Mouse (Mus musculus): ENCODE measurements around the gene Tas2r134. TPM values are rescaled to one million over a fixed set of nuclear protein-coding genes. Genes with fewer than 3 reads are reported as not detected.

The Tas2r134 gene
- polyA plus RNA-seq (2012; rRNA removed), result not detected in 2 replicates

DNA sequence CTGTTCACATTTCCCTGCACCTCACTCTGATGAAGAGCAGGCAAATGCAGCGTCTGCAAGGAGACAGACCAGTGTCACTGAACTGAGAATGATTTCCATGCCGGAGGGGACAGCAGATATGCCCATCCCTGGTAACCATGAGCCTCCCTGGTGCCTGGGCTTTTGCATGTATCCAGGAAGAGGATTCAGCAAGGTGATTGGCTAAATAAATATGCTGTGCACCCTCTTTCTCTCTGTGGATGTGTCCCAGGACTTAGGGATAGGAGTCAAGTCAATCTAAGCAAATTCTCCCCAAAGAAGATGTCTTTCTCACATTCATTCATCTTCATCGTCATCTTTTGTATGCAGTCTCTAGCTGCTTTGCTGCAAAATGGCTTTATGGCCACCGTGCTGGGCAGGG lies at the start of gene Tas2r134:
Gene Tas2r134 (plus strand): TSS at position 301 of the 400 bp plus-strand sequence.
- Histone ChIP-seq H3K27ac (ENCODE audit: insufficient read depth, low read depth, low read length) (no peak within 1 kb of the TSS), H3K4me3 (ENCODE audit: low read depth, low read length) (no peak within 1 kb of the TSS), H3K4me1 (ENCODE audit: control insufficient read depth, insufficient read depth, insufficient read length, low read length) (no peaks in the 10 kb centered on the region), H3K27me3 (ENCODE audit: control insufficient read depth, insufficient read depth, low read length) (no peaks in the 10 kb centered on the region), H3K36me3 (ENCODE audit: control insufficient read depth, insufficient read depth, low read length) (no peaks in the 10 kb centered on the region)
- WGBS, result 77% methylated on average over 4 of the region's 4 CpGs
- TF ChIP-seq POLR2A (IDR thresholded peaks at IDR 0.05; ENCODE audit: low read depth, low read length) (no peak), CTCF (IDR thresholded peaks at IDR 0.05; ENCODE audit: extremely low read depth, insufficient read length, insufficient replicate concordance, low read depth, low read length) (no peak)

GRCm38 (mm10) chr2:51579767-51580166 lies 47.5 kb upstream of the Tas2r134 start:
- no peak for TF ChIP-seq CTCF (IDR thresholded peaks at IDR 0.05; ENCODE audit: extremely low read depth, insufficient read length, insufficient replicate concordance, low read depth, low read length)
- TF ChIP-seq POLR2A (IDR thresholded peaks at IDR 0.05; ENCODE audit: low read depth, low read length), result no peak
- Histone ChIP-seq H3K36me3 (ENCODE audit: control insufficient read depth, insufficient read depth, low read length) (no peaks in the 10 kb centered on the region), H3K4me1 (ENCODE audit: control insufficient read depth, insufficient read depth, insufficient read length, low read length) (no peaks in the 10 kb centered on the region), H3K27ac (ENCODE audit: insufficient read depth, low read depth, low read length) (no peak overlapping the region), H3K4me3 (ENCODE audit: low read depth, low read length) (no peak overlapping the region), H3K27me3 (ENCODE audit: control insufficient read depth, insufficient read depth, low read length) (no peaks in the 10 kb centered on the region)
- WGBS, result 76% methylated on average over 5 of the region's 5 CpGs

GRCm38 (mm10) chr2:51584050-51585046 lies 43.0 kb upstream of the Tas2r134 start:
- Histone ChIP-seq H3K4me3 (ENCODE audit: low read depth, low read length) (no peak overlapping the region), H3K36me3 (ENCODE audit: control insufficient read depth, insufficient read depth, low read length) (no peaks in the 10 kb centered on the region), H3K27me3 (ENCODE audit: control insufficient read depth, insufficient read depth, low read length) (no peaks in the 10 kb centered on the region), H3K27ac (ENCODE audit: insufficient read depth, low read depth, low read length) (no peak overlapping the region), H3K4me1 (ENCODE audit: control insufficient read depth, insufficient read depth, insufficient read length, low read length) (peaks cover 5% of the 10 kb centered on the region; the same call in 1 of the 2 replicates)
- whole genome bisulfite sequencing, result 91% methylated on average over 9 of the region's 9 CpGs
- no peak for TF ChIP-seq CTCF (IDR thresholded peaks at IDR 0.05; ENCODE audit: extremely low read depth, insufficient read length, insufficient replicate concordance, low read depth, low read length)
- no peak for TF ChIP-seq POLR2A (IDR thresholded peaks at IDR 0.05; ENCODE audit: low read depth, low read length)

DNA sequence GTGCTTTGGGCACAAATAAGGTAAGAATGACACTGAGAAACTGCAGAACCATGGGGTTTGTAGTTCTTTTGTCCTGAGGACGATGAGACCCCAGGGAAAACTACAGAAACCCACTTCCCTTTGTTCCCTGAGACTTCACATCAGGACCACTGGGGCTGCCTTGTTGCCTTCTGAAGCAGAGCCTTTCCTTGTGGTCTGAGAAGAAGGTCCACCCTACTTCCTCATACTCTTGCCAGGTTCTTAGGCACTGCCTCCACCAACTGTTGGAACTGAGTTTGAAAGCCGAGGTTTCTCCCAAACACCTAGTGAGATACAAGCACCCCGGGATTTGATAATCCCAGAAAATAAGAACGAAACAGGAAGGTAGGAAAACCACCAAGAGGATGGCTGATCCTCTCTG lies 39.0 kb upstream of the Tas2r134 start:
- H3K36me3 ChIP-seq (ENCODE audit: control insufficient read depth, insufficient read depth, low read length), result no peaks in the 10 kb centered on the region
- 30% methylated on average over 4 of the region's 4 CpGs for WGBS
- H3K4me1 ChIP-seq (ENCODE audit: control insufficient read depth, insufficient read depth, insufficient read length, low read length), result peaks cover 5% of the 10 kb centered on the region; the same call in 1 of the 2 replicates
- no peak overlapping the region for H3K27ac ChIP-seq (ENCODE audit: insufficient read depth, low read depth, low read length)
- TF ChIP-seq CTCF (IDR thresholded peaks at IDR 0.05; ENCODE audit: extremely low read depth, insufficient read length, insufficient replicate concordance, low read depth, low read length) (no peak), POLR2A (IDR thresholded peaks at IDR 0.05; ENCODE audit: low read depth, low read length) (no peak)
- H3K27me3 ChIP-seq (ENCODE audit: control insufficient read depth, insufficient read depth, low read length), result no peaks in the 10 kb centered on the region
- H3K4me3 ChIP-seq (ENCODE audit: low read depth, low read length), result no peak overlapping the region

GRCm38 (mm10) chr2:51588895-51589294 lies 38.4 kb upstream of the Tas2r134 start:
- H3K36me3 ChIP-seq (ENCODE audit: control insufficient read depth, insufficient read depth, low read length), result no peaks in the 10 kb centered on the region
- no peaks in the 10 kb centered on the region for H3K27me3 ChIP-seq (ENCODE audit: control insufficient read depth, insufficient read depth, low read length)
- WGBS, result 45% methylated on average over 6 of the region's 6 CpGs
- peaks cover 5% of the 10 kb centered on the region; the same call in 1 of the 2 replicates for H3K4me1 ChIP-seq (ENCODE audit: control insufficient read depth, insufficient read depth, insufficient read length, low read length)
- H3K4me3 ChIP-seq (ENCODE audit: low read depth, low read length), result no peak overlapping the region
- TF ChIP-seq POLR2A (IDR thresholded peaks at IDR 0.05; ENCODE audit: low read depth, low read length), result no peak
- peak; percentile 66; the same call in 1 of the 2 replicates for TF ChIP-seq CTCF (IDR thresholded peaks at IDR 0.05; ENCODE audit: extremely low read depth, insufficient read length, insufficient replicate concordance, low read depth, low read length)
- no peak overlapping the region for H3K27ac ChIP-seq (ENCODE audit: insufficient read depth, low read depth, low read length)

GRCm38 (mm10) chr2:51589627-51590026 lies 37.7 kb upstream of the Tas2r134 start:
- Histone ChIP-seq H3K4me3 (ENCODE audit: low read depth, low read length) (no peak overlapping the region), H3K36me3 (ENCODE audit: control insufficient read depth, insufficient read depth, low read length) (no peaks in the 10 kb centered on the region), H3K4me1 (ENCODE audit: control insufficient read depth, insufficient read depth, insufficient read length, low read length) (peaks cover 5% of the 10 kb centered on the region; the same call in 1 of the 2 replicates), H3K27ac (ENCODE audit: insufficient read depth, low read depth, low read length) (no peak overlapping the region), H3K27me3 (ENCODE audit: control insufficient read depth, insufficient read depth, low read length) (no peaks in the 10 kb centered on the region)
- no peak for TF ChIP-seq CTCF (IDR thresholded peaks at IDR 0.05; ENCODE audit: extremely low read depth, insufficient read length, insufficient replicate concordance, low read depth, low read length)
- TF ChIP-seq POLR2A (IDR thresholded peaks at IDR 0.05; ENCODE audit: low read depth, low read length), result no peak
- WGBS, result 86% methylated on average over 1 of the region's 1 CpGs

DNA sequence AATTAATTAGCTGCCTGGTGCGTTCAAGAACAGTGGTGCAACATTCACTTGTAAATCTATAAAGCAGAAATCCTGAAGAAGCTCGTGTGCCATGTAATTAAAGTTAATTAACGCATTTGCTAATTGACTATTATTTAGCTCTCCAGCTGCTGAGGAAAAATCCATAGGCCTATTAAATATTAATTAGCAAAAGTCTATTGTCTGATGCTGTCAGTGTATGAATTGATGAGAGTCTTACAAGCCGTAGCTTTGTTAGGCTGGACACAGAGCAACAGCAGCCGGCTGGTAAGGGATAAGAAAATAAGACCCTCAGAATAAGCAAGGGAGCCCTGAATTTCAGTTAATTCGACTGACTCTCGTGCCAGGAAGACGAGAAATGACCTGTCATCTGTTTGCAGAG lies 37.0 kb upstream of the Tas2r134 start:
- Histone ChIP-seq H3K4me1 (ENCODE audit: control insufficient read depth, insufficient read depth, insufficient read length, low read length) (peaks cover 5% of the 10 kb centered on the region; the same call in 1 of the 2 replicates), H3K27ac (ENCODE audit: insufficient read depth, low read depth, low read length) (no peak overlapping the region), H3K36me3 (ENCODE audit: control insufficient read depth, insufficient read depth, low read length) (no peaks in the 10 kb centered on the region), H3K27me3 (ENCODE audit: control insufficient read depth, insufficient read depth, low read length) (no peaks in the 10 kb centered on the region), H3K4me3 (ENCODE audit: low read depth, low read length) (no peak overlapping the region)
- TF ChIP-seq POLR2A (IDR thresholded peaks at IDR 0.05; ENCODE audit: low read depth, low read length) (no peak), CTCF (IDR thresholded peaks at IDR 0.05; ENCODE audit: extremely low read depth, insufficient read length, insufficient replicate concordance, low read depth, low read length) (no peak)
- WGBS, result 92% methylated on average over 8 of the region's 8 CpGs
